Comparison of ENCODE assay signal across 8 mouse cellular contexts in genomic region chr15:96254356-96254755, GRCm38 (mm10). TPM values are rescaled to one million over a fixed set of nuclear protein-coding genes. Genes with fewer than 3 reads are reported as not detected.
A peak's percentile ranks its signal among the peaks of the same experiment; 100 is the strongest.
DNase-seq lines count a peak whose midpoint lies in the region; ATAC-seq and TF ChIP-seq lines count a peak whose summit lies in the region.

No protein-coding gene starts in this region.

- H3K4me3 ChIP-seq in heart, embryonic 12.5 days, result peak overlapping the region; percentile 40
- peak overlapping the region; percentile 40 for H3K4me3 ChIP-seq in heart, postnatal 0 days (ENCODE audit: low read depth, low read length)
- peak overlapping the region; percentile 48 for H3K4me3 ChIP-seq in midbrain, embryonic 10.5 days

- H3K9ac ChIP-seq in heart, embryonic 12.5 days, result peak overlapping the region; percentile 34; the same call in 1 of the 2 replicates
- no peak overlapping the region; the same call in 1 of the 2 replicates for H3K9ac ChIP-seq in heart, postnatal 0 days (replicated peaks; ENCODE audit: low read depth, low read length)

- H3K4me1 ChIP-seq in heart, embryonic 12.5 days (replicated peaks), result peaks cover 10% of the 10 kb centered on the region
- peaks cover 12% of the 10 kb centered on the region for H3K4me1 ChIP-seq in heart, postnatal 0 days (ENCODE audit: control insufficient read depth, insufficient read depth)
- peaks cover 14% of the 10 kb centered on the region for H3K4me1 ChIP-seq in midbrain, embryonic 10.5 days

- no peaks in the 10 kb centered on the region for H3K9me3 ChIP-seq in heart, embryonic 12.5 days (replicated peaks)
- no peaks in the 10 kb centered on the region for H3K9me3 ChIP-seq in heart, postnatal 0 days (replicated peaks; ENCODE audit: control insufficient read depth, low read length)
- 0 out of 2 replicates have a peak, but pooled peaks cover under 1% of the 10 kb centered on the region for H3K9me3 ChIP-seq in midbrain, embryonic 10.5 days (replicated peaks)

- TF ChIP-seq CTCF in heart, postnatal 0 days (IDR thresholded peaks at IDR 0.05; ENCODE audit: low read depth), result no peak

- H3K4me2 ChIP-seq in heart, embryonic 12.5 days, result peak overlapping the region; percentile 79
- peak overlapping the region; percentile 68 for H3K4me2 ChIP-seq in heart, postnatal 0 days (ENCODE audit: low read depth, low read length)

- no peak overlapping the region for H3K27ac ChIP-seq in heart, embryonic 12.5 days (ENCODE audit: poor library complexity, severe bottlenecking)
- H3K27ac ChIP-seq in heart, postnatal 0 days (ENCODE audit: low read depth), result no peak overlapping the region
- H3K27ac ChIP-seq in midbrain, embryonic 10.5 days (replicated peaks), result peak overlapping the region; percentile 46; the same call in 1 of the 2 replicates

- TF ChIP-seq EP300 in heart, postnatal 0 days (IDR thresholded peaks at IDR 0.05; ENCODE audit: low read depth), result no peak

- WGBS in heart, embryonic 12.5 days, result 4% methylated on average over 17 of the region's 17 CpGs
- 4% methylated on average over 17 of the region's 17 CpGs for WGBS in heart, postnatal 0 days
- 3% methylated on average over 17 of the region's 17 CpGs for WGBS in midbrain, embryonic 10.5 days

- no peaks in the 10 kb centered on the region for H3K27me3 ChIP-seq in heart, embryonic 12.5 days (replicated peaks)
- H3K27me3 ChIP-seq in heart, postnatal 0 days (ENCODE audit: control insufficient read depth, insufficient read depth, low read length), result no peaks in the 10 kb centered on the region
- no peaks in the 10 kb centered on the region for H3K27me3 ChIP-seq in midbrain, embryonic 10.5 days (ENCODE audit: low read depth, poor library complexity, severe bottlenecking)

- DNase-seq in heart, postnatal 25 days (ENCODE audit: low spot score), result no peak
- peak; percentile 32 for DNase-seq in Muller cell, postnatal 12 days (ENCODE audit: inconsistent ontology term)
- no peak for DNase-seq in heart, postnatal 0 days (ENCODE audit: low spot score)
- peak; percentile 29 for DNase-seq in midbrain, embryonic 10.5 days (ENCODE audit: low spot score)
- DNase-seq in layer of hippocampus, adult 9-11 months, result no peak
- no peak for DNase-seq in gastrocnemius, postnatal 14 days

- ATAC-seq in heart, embryonic 12.5 days (ENCODE audit: insufficient number of reproducible peaks, low FRiP score), result no peak; the same call in 1 of the 2 replicates
- 0 out of 2 replicates have a peak, but pooled peaks have one; percentile 41 for ATAC-seq in heart, postnatal 0 days (ENCODE audit: insufficient read depth, low read depth)
- ATAC-seq in granulocyte monocyte progenitor cell, adult 5-6 weeks (replicated peaks; ENCODE audit: poor library complexity, severe bottlenecking), result no peak

- intact Hi-C loops in heart, postnatal 25 days (cut with DNase I), result no loop called here
- intact Hi-C loops in gastrocnemius, postnatal 14 days (cut with DNase I; ENCODE audit: low total_unique reads), result no loop called here

- H3K36me3 ChIP-seq in heart, embryonic 12.5 days, result no peaks in the 10 kb centered on the region
- no peaks in the 10 kb centered on the region for H3K36me3 ChIP-seq in heart, postnatal 0 days (replicated peaks; ENCODE audit: control insufficient read depth, insufficient read depth, low read length)
- H3K36me3 ChIP-seq in midbrain, embryonic 10.5 days, result no peaks in the 10 kb centered on the region

RNA-seq across cellular contexts. Expression of gene Arid2, which starts 33.0 kb away (rescaled TPM):
- polyA plus RNA-seq in heart, embryonic 12.5 days (2016; fragmentation: Nextera tagmentation; extraction: Ambion mirVana), result 21.5 and 21.9 TPM in 2 replicates
- total RNA-seq in heart, postnatal 25 days (2021), result 10 to 100 TPM; 21.0 to 26.9 TPM
- 28.4 and 39.8 TPM in 2 replicates for total RNA-seq in heart, postnatal 0 days (2014; rRNA removed; ENCODE audit: low replicate concordance)
- polyA plus RNA-seq in heart, postnatal 0 days (2015; fragmentation: Nextera tagmentation; extraction: Ambion mirVana), result 8.2 and 8.7 TPM in 2 replicates
- polyA plus RNA-seq in midbrain, embryonic 10.5 days (2016; fragmentation: Nextera tagmentation; extraction: Ambion mirVana), result 26.2 and 27.6 TPM in 2 replicates
- total RNA-seq in gastrocnemius, postnatal 14 days (2021), result 10 to 100 TPM; 19.0 to 20.3 TPM
- total RNA-seq in granulocyte monocyte progenitor cell, adult 5-6 weeks (2014; fragmentation: Nextera tagmentation), result 41.7 and 64.9 TPM in 2 replicates
- 33.8 and 38.6 TPM in 2 replicates for total RNA-seq in granulocyte monocyte progenitor cell, adult 5-6 weeks (2017)

Comparison
In these comparisons a context has a peak if more than half of its experiments do, and no peak if none do; other contexts are left out.
1. DNase-seq: peak in Muller cell, postnatal 12 days (single experiment) and midbrain, embryonic 10.5 days (single experiment); none in heart, postnatal 25 days (single experiment), heart, postnatal 0 days (single experiment), layer of hippocampus, adult 9-11 months (single experiment) and gastrocnemius, postnatal 14 days (single experiment).
2. Peak in every context shown above with its lines, with median percentiles within 50 percentile points of each other: H3K4me3 ChIP-seq.